Mouse (Mus musculus): ENCODE measurements around the gene Myo1b.

The Myo1b gene

DNA sequence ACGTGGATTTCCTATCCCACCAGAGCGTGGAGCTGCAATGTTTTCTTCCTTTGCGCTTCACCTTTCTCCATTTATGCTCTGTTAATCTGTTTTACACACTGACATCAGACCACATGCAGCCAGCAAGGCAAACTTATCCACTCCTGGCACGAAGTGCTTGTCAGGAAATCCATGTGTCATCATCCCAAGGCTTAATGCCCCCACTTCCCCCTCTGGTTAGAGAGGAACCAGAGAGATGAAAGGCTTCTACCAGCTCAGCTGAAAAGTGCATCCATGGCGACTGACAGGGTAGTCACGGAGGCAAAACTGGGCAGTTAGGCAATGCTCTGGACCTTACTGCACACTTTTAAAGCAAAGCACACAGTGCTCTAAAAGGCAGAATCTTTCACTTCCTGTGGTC lies 126.6 kb downstream of the Myo1b start:
- DNase-seq (ENCODE audit: extremely low spot score), result no peak

DNA sequence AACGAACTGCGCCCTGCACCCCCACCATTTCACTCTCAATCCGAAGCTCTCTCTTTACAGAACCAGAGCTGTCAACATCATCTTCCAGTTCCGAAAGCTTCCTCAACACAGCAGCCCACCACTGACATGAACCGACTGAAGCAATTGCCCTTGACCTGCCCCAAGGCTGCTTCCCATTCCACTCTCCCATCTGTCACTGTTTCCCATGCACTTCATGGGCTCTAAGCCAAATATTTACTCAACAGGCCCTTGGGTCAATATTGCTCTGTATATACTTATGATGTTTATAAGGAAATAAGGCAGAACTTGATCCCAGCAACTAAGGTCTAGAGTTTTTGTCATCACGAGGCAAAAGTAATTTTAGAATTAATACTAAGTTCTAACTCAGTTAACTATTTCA lies 133.8 kb downstream of the Myo1b start:
- DNase-seq (ENCODE audit: extremely low spot score), result no peak

DNA sequence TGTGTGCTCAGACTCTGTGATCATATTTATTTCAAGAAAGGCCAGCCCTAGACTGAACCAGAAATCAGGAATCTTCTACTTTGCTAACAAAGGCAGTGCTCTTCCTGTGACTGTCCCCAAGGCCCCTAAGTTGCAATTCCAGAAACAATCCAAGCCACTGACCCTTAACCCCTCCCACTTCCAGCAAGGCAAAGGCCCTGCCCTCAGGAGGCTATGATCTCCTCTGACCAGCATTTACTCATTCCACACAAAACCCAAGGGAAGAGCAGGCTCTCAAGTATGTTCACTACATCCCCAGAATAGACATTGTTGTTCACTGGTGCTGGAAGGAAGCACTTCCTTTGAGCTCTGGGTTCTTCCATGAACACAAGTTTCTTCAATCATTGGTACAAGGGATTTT lies 135.5 kb downstream of the Myo1b start:
- peak; percentile 12 for DNase-seq (ENCODE audit: extremely low spot score)

DNA sequence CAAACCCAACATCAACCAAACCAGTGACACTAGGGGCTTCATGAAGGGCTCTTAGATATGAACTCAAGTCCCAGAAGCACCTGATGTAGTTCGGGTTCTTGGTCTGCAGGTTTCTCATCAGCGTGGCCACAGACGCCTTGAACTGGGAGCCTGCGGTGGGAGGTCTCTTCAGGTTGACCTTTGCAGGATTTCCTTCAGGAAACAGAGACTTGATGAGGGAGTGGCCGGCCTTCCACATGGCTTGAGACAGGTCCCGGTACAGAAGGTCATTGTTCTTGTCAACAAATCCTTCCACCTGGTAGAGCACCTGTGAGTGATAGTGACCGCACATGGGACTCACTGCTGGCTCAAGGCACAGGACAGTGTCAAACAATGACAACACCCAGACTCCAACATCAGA lies 137.6 kb downstream of the Myo1b start:
- no peak for DNase-seq (ENCODE audit: extremely low spot score)

DNA sequence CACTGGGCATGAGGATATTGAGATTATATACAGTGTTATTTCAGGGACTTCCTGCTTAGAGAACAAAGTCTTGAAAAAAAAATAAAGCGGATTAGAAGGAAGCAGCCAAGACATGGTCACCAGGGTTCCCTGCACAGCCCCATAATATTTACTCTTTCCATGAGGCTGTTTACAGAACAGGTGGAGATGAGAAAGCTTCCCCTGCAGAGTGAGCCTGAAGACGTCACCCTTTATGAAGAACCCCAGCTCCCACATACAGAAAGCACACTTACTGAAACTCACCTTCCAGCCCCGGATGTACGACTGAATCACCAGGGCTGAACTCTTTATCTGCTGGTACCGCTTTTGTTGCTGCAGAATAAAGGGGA lies 145.4 kb downstream of the Myo1b start:
- DNase-seq (ENCODE audit: extremely low spot score), result no peak

DNA sequence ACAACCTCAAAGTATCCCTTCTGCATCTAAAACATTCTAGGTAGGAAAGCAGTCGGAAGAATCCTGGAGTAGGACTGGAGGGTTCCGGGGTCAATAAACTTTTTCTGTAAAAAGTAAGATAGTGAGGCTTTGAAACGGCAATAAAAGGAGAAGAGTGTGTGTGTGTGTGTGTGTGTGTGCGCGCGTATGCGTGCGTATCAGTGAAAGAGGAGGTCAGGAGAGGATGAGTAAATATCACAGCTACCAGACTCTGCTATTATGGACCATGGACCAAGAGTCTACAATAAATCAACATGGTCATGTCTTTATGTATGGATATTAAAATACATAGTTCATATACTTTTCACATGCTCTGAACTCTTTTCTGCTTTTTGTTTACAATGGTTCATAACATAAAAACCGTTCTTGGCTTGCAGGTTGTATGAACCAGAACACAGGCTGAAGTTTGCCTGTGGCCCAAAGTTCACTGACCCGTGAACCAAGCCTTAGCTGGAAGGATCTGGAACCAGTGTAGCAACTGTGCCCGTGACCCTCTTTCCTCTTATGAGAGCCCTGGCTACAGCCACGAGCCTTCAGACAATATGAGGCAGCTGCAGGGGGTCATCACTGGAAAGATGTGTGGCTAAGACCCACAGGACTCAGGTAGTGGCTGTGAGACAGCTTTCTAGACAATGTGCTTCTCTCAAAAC lies 145.9 kb downstream of the Myo1b start:
- DNase-seq (ENCODE audit: extremely low spot score), result no peak

DNA sequence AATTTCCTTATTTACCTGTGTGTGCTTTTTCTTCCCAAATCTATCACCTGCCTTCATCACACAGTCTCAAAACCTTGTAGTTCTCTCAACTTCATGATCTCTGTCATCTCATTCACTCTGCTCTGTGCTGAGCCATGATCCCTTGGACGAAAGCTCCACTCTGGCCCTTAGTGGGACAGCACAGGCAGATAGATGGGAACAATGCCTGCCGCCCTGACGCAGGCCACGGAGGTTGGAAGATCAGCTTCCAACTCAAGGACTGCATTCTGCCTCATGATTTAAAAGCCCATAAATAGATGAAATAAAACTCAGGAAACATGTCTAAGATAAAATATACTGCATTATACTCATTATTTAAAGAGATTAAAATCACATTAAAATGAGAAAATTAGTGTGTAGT lies 149.6 kb downstream of the Myo1b start:
- DNase-seq (ENCODE audit: extremely low spot score), result no peak

DNA sequence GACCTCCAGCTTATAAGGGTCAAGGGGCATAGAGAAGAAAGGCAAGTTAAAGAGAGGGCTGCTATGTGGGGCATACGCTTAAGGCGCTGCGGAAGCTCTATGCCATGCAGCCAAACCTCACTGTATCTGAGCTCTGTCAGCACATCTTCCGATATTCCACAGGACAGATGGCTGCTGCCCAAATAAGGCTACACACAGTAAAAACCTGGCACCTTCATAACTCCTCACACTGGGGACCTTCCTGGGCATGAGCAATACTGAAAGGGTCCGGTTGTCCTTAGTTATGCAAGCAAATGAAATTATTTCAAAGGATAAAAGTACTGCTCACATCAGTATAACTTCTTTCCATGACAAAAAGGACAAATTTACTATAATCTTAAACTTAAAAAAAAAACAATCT lies 150.7 kb downstream of the Myo1b start:
- no peak for DNase-seq (ENCODE audit: extremely low spot score)

DNA sequence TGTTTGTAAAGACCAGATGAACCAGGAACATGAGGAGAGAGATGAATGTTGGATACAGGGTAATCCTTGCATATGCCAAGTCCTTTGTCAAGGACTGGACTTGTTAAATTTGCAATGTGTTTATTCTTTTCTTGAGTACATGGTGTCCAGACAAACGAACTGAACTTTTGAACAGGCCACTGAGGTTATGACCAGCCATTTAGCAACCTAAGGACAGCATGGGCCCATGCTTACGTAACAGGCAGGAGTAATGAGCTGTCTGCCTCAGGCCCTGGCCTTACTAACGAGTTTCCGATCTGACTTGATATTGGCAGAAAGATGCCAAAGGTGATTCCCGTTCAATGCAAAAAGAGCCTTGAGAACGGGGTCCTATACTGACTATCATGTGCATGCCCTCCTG lies 156.2 kb downstream of the Myo1b start:
- no peak for DNase-seq (ENCODE audit: extremely low spot score)

DNA sequence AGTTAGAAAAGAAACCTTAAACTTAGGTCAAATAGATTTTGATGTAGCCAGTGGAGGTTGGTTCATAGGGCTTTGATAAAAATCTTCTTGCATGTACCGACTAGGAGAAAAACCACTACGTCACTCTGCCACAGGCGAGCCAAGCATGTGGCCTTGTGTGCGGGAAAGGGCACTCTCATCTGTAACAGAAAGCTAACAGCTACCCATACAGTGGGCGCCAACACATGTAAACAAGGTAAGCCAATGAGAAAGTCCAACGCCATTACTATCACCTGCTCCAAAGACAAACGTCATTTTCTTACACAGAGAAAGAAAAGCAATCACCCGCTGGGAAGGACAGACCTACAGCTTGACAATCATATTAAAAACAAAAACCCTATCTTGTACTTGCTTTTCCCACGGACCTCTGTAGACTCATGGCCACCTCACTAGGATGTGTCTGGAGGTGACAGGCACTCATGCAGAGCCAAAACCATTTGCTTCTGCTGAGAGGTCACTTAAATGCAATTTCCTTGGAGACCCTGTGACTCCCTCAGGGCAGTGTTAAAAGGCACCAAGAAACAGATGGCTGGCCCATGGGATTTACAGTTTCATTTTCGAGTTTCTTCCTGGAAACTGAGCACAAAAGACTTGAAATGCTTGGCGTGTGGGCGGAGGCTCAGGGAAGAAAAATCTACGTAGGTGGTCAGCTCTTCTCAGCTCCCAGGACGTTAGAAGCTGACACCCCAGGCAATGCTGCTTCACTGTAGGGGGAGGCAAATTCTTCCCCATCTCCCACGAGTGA lies 157.4 kb downstream of the Myo1b start:
- DNase-seq (ENCODE audit: extremely low spot score), result no peak

DNA sequence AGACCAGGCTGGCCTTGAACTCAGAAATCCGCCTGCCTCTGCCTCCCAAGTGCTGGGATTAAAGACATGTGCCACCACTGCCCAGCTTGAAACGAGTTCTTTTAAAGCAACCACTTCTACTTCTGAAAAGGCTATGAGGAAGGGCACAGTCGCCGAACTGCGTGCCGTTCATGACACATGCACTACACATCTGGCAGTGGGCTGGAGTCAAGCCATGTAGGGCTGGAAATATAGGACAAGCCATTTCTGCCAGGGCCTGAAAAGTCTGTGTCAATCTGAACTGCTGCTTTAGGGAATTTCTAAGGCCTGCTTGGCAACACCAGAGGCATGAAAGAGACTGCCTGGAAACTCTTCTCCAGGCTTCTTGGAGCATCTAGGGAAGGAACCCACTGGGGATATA lies 162.2 kb downstream of the Myo1b start:
- no peak for DNase-seq (ENCODE audit: extremely low spot score)

DNA sequence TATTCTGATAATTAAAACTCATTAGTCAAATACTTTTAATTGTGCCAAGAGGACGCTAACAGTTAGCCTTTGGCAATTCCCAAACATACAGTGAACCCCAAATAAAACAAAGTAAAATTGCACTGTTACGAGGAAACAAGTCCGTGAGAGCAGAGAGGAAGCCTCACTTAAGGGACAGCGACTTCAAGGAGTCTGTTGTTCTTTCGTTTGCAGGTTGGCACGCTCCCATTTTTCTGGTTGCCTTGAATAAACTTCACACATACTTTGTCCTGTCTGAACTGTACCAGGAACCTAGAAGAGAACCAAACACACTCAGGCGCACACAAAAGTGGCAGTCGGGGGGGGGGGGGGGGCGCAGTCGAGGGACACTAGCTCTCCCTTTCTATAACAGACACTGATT lies 164.9 kb downstream of the Myo1b start:
- no peak for DNase-seq (ENCODE audit: extremely low spot score)

DNA sequence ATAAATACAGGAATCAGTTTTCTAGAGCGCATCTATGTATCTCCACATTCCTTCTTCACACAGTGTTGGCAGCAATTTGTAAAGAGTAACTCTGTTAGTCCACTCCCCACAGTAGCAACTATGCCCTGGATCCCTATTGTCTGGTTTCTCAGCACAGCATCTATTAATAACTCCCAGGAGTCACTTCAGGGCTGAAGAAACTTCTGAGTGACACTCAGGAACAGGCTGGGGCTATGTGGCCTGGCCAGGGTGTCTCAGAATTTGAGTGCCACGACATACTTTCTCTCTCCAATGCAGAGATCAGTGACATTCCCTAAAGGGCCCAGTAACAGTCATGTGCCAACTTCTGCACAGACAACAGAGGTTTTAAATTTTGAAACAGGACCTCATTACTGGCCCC lies 167.6 kb downstream of the Myo1b start:
- no peak for DNase-seq (ENCODE audit: extremely low spot score)

DNA sequence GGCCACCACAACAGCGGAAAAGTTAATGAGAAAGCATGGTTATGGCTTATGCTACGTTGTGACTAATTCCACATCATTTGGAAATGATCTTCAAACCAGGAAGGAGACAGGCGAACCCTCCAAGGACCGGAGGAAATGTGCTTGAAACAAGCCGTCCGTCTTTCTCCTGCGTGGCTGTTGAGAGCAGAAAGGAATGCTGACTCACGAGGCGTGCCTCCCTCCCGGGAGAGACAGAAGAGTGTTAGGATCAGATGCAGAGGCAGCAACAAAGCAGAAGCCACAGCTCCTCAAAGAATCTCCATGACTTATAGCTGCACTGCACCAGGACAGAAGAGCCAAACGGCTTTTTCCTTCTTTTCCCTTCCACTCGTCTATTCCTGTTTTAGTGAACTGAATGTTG lies 168.4 kb downstream of the Myo1b start:
- DNase-seq (ENCODE audit: extremely low spot score), result peak; percentile 34

DNA sequence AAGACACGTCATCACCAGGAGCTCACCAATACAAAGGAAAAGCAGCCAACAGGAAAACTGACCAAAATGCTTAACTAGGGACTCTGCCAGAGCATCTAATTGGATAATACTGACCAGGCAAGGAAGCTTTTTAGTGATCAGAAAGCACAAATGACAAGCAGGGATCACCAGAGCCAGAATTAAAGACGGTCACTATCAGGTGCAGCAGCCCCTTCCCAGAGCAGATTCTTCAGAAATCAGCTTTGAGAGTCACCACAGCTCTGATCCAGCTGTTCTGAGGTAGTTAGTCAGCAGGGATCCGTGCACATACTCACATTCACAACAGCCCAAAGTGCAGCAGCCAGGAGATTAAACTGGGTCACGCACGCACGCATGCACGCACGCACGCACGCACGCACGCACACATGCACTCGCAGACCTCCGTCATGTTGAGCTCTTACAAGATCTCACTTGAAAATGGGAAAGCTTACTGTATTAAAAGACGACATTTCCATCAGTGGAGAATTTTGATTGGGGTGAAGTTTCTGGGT lies 169.1 kb downstream of the Myo1b start:
- no peak for DNase-seq (ENCODE audit: extremely low spot score)

DNA sequence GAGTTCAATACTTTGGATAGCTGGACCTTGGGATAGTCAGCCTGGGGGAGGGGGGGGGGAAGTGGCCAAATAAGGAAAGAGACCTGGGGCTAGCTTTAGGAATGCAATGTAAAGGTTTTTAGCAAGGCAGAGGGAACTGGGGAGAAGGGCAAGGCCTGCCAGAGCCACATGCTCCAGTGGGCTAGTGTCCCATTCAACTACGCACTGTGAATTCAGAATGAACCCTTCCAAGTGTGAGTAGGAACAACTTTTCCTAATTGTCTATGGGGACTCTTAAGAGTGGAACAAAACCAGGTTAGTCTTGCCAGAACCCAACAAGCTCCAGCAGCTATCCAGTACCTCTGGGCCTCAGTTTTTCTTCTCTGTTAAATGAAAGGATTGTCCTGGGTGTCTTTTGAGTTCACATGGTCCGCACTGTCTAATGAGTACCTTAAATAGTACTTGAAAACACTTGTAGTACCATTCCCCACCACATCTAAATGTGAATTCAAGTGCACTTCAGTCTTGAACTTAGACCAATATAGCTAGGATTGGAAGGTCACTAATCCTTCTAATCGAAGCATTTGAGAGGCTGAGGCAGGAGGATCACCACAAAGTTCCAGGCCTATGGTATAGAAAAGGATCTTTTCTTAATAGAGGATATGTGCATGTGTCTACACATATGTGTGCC lies 172.0 kb downstream of the Myo1b start:
- DNase-seq (ENCODE audit: extremely low spot score), result no peak

DNA sequence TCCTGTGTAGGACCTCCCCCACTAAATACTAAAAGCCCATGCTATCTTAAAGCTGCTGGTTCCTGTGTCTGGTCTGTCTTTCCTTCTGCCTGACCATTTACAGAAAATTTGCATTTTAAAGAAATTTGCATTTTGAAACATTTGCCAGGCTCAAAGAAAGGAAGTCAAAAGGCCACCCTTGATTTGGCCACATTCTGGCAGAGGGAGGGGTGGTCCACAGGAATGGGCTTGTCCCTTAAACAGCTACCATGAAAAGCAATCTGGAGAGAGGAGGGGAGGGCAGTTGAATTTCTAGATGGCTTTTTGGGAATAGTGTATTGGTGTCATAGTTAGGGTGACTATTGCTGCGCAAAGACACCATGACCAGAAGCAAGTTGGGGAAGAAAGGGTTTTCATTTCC lies 173.3 kb downstream of the Myo1b start:
- no peak for DNase-seq (ENCODE audit: extremely low spot score)

DNA sequence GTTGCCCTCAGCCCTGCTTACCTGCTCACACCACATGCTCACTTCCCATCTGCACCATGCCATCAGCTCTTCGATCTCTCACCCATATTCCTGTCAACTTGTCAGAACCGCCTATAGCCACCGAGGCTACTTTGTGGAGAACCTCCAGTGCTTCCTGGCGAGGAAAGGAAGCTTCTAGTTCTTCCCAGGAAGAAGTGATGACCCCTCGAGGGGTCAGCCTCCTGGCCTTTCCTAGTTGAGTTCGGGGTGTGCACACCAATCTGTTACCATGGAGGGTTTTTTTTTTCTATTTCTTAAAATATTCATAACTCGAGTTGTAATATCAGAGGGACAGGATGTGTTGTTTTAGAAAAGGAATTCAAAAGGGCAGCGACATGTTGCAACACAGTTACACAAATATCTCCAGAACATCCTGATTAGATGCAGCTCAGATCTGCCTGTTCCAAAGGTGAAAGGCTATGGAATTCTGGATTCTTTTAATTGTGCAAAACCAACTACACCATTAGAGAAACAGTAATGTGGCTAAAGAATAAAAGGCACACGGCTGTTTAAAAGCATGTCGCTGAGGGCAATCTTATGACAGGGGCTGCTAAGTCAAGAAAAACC lies 175.1 kb downstream of the Myo1b start:
- no peak for DNase-seq (ENCODE audit: extremely low spot score)

DNA sequence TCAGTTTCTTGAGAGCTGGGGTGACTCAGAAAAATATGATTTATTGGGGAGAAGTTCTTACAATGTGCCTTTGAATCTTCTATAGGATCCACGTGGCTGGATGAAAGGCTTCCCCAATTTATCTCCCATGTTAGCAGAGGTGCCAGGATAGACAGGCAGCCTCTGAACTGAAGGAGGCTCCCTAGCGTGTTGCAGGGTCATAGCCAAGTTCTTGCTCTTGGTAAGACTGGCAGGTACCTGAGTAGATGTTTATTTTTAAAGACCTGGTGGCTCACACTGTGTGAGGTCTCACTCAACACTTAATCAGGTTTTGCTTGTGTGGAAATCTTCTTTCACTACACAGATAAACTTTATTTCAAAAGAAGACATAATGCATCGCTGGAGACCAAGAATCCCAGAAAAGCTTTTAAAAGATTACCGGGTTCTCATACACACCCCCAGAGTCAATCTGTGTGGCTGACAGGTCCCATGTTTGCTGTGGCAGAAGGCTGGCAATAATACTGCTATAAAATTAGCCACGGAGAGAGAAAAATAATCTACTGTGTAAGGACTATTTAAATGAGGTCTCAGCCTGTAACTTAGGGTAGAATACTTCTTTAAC lies 176.5 kb downstream of the Myo1b start:
- no peak for DNase-seq (ENCODE audit: extremely low spot score)

DNA sequence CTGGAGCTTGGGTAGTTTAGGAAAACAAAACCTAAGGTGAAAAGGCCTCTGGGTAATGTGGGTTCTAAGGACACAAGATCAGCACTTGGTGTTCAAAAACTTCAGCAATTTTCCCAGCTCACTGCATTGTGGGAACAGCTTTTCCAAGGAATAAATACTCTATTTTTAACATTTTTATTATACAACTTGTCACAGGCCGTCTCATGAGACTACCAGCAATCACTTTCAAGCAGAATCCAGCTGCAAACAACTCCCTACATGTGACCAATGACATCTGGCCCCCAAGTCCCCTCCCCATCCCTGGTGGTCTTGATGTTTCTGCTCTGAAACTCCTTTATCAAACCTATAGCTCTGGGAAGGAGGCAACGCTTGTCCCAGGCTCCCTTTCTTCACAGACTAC lies 179.0 kb downstream of the Myo1b start:
- no peak for DNase-seq (ENCODE audit: extremely low spot score)

DNA sequence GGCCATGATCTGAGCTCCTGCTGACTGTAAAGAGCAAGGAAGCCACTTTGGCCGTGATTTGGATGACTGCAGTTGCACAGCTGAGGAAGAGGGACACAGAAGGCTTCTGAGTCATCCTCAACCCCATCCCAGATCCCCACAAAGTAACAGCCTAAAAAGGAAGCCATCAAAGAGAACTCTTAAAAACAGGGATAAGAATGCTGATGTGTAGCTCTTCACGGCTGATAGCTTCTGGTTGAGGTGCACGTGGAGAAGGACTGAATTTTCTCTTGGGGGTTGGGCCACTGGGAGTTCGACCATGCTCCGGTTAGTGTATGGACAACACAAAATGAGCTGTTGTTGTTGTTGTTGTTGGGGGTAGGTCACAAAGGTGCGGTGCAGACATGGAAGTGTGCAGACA lies 181.2 kb downstream of the Myo1b start:
- DNase-seq (ENCODE audit: extremely low spot score), result no peak

DNA sequence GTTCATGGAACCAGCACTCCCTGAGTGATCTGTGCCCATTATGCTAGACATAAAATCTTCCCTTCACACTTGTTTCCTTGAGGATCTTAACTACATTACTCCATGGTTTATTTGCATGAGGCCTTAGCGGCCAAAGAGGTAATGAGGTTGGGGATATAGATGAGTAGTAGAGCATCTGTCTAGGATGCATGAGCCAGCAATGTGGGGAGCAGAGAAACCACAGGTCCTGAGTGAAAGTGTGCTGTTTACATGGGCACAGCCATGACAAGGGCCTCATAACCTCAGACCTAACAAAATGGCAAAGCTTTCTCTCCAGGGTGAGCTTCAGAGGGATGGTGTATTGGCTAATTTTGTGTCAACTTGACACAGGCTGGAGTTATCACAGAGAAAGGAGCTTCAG lies 186.5 kb downstream of the Myo1b start:
- DNase-seq (ENCODE audit: extremely low spot score), result no peak

Data from embryo, embryonic 9.5 days (tissue).